ENCODE assay signal across 20 mouse cellular contexts in genomic region chr13:51227836-51228235, GRCm38 (mm10). TPM values are rescaled to one million over a fixed set of nuclear protein-coding genes. Genes with fewer than 3 reads are reported as not detected.
DNase-seq lines count a peak whose midpoint lies in the region; ATAC-seq and TF ChIP-seq lines count a peak whose summit lies in the region.
"Had no signal": no experiment of that assay in that cellular context is flagged by ENCODE, and none has a peak within 500 bp of the region (broad histone marks: within the 10 kb centered on the region; RNA-seq: fewer than 3 reads in every experiment).

No protein-coding gene starts in this region.

- H3K4me1 ChIP-seq in embryonic facial prominence, embryonic 12.5 days: peaks cover 19% of the 10 kb centered on the region
- H3K4me1 ChIP-seq in embryonic facial prominence, embryonic 10.5 days: peaks cover 29% of the 10 kb centered on the region
- H3K4me1 ChIP-seq in CH12.LX (ENCODE audit: control insufficient read depth in 1 of 2, insufficient read depth in 2 of 2): peaks cover 2 to 3% of the 10 kb centered on the region in 2 experiments; a peak in 1 of 4 replicates
- H3K4me1 ChIP-seq in neural tube, embryonic 15.5 days: peaks cover 11% of the 10 kb centered on the region

- WGBS in embryonic facial prominence, embryonic 12.5 days: 77% methylated on average over 9 of the region's 9 CpGs
- WGBS in embryonic facial prominence, embryonic 10.5 days: 84% methylated on average over 9 of the region's 9 CpGs
- WGBS in neural tube, embryonic 15.5 days: 90% methylated on average over 9 of the region's 9 CpGs

- no peak for TF ChIP-seq RAD21 in CH12.LX (IDR thresholded peaks at IDR 0.05; ENCODE audit: low read depth, low read length)

- no peaks in the 10 kb centered on the region for H3K79me2 ChIP-seq in CH12.LX (replicated peaks; ENCODE audit: control insufficient read depth, extremely low read depth, insufficient read depth, poor library complexity, severe bottlenecking)

- no peaks in the 10 kb centered on the region for H3K9me3 ChIP-seq in embryonic facial prominence, embryonic 12.5 days
- H3K9me3 ChIP-seq in embryonic facial prominence, embryonic 10.5 days: no peaks in the 10 kb centered on the region
- peaks cover 4% of the 10 kb centered on the region for H3K9me3 ChIP-seq in CH12.LX (replicated peaks; ENCODE audit: low read length)
- H3K9me3 ChIP-seq in neural tube, embryonic 15.5 days (replicated peaks): no peaks in the 10 kb centered on the region

- no peak for DNase-seq in embryonic facial prominence, embryonic 10.5 days (ENCODE audit: low spot score)
- DNase-seq in CH12.LX (ENCODE audit: extremely low read depth): no peak
- DNase-seq in NIH3T3 (ENCODE audit: low read depth): peak; percentile 66
- no peak for DNase-seq in heart, adult 11 months
- DNase-seq: adrenal gland, adult 2 months; adrenal gland, postnatal 10 days; adrenal gland, postnatal 25 days; B cell, adult 2 months; cerebellum, adult 11-12 months; cerebellum, adult 2 months; cerebellum, adult 9-10 months; cerebellum, postnatal 10 days; cerebellum, postnatal 25 days; forebrain, postnatal 0 days had no signal

- no peak for TF ChIP-seq EP300 in CH12.LX (IDR thresholded peaks at IDR 0.05; ENCODE audit: low read length)

- no peak for ATAC-seq in embryonic facial prominence, embryonic 12.5 days (ENCODE audit: insufficient number of reproducible peaks, insufficient read depth, low FRiP score, low TSS enrichment)
- ATAC-seq in neural tube, embryonic 15.5 days (ENCODE audit: low FRiP score): no peak
- ATAC-seq: CD4-positive, CD25-positive, alpha-beta regulatory T cell, adult 4 months; forebrain, embryonic 14.5 days; forebrain, postnatal 0 days had no signal

- TF ChIP-seq CTCF in CH12.LX (conservative IDR thresholded peaks at IDR 0.05 in 1 of 2, IDR thresholded peaks at IDR 0.05 in 1 of 2; ENCODE audit: low read depth in 2 of 2, low read length in 2 of 2): no peak

- no peak overlapping the region for H3K4me2 ChIP-seq in embryonic facial prominence, embryonic 12.5 days (replicated peaks)
- H3K4me2 ChIP-seq in CH12.LX (ENCODE audit: insufficient read depth, low read depth, poor library complexity, severe bottlenecking): no peak overlapping the region
- H3K4me2 ChIP-seq in neural tube, embryonic 15.5 days: no peak overlapping the region
- H3K4me2 ChIP-seq: forebrain, embryonic 12.5 days had no signal

- H3K9ac ChIP-seq in embryonic facial prominence, embryonic 12.5 days: no peak overlapping the region
- no peak overlapping the region for H3K9ac ChIP-seq in CH12.LX (ENCODE audit: insufficient read depth, low read depth)
- H3K9ac ChIP-seq in neural tube, embryonic 15.5 days (replicated peaks): no peak overlapping the region
- H3K9ac ChIP-seq: forebrain, embryonic 12.5 days; forebrain, postnatal 0 days had no signal

- no peaks in the 10 kb centered on the region for H3K36me3 ChIP-seq in embryonic facial prominence, embryonic 12.5 days
- H3K36me3 ChIP-seq in embryonic facial prominence, embryonic 10.5 days (replicated peaks): no peaks in the 10 kb centered on the region
- H3K36me3 ChIP-seq in CH12.LX (replicated peaks in 1 of 2; ENCODE audit: control insufficient read depth in 1 of 2, insufficient read depth in 1 of 2, low read length in 1 of 2): no peaks in the 10 kb centered on the region
- no peaks in the 10 kb centered on the region for H3K36me3 ChIP-seq in neural tube, embryonic 15.5 days
- H3K36me3 ChIP-seq: forebrain, embryonic 12.5 days; G1E had no signal

- in situ Hi-C loops in CH12.LX (cut with MboI; ENCODE audit: low pct_ligation_motif_present, low pct_unique_long_range_greater_than_20kb, low sequenced_read_pairs): no loop called here

- H3K27me3 ChIP-seq in embryonic facial prominence, embryonic 12.5 days: no peaks in the 10 kb centered on the region
- 0 out of 2 replicates have a peak, but pooled peaks cover 6% of the 10 kb centered on the region for H3K27me3 ChIP-seq in embryonic facial prominence, embryonic 10.5 days (replicated peaks; ENCODE audit: low read depth, poor library complexity, severe bottlenecking)
- H3K27me3 ChIP-seq in CH12.LX (replicated peaks): no peaks in the 10 kb centered on the region
- no peaks in the 10 kb centered on the region for H3K27me3 ChIP-seq in neural tube, embryonic 15.5 days (replicated peaks)
- H3K27me3 ChIP-seq: forebrain, embryonic 12.5 days had no signal

- TF ChIP-seq POLR2A in CH12.LX (IDR thresholded peaks at IDR 0.05; ENCODE audit: low read depth, low read length): no peak

- H3K4me3 ChIP-seq in embryonic facial prominence, embryonic 12.5 days: no peak overlapping the region
- H3K4me3 ChIP-seq in embryonic facial prominence, embryonic 10.5 days: no peak overlapping the region
- H3K4me3 ChIP-seq in CH12.LX (replicated peaks in 1 of 3; ENCODE audit: low read depth in 2 of 3, low read length in 2 of 3, poor library complexity in 1 of 3): no peak overlapping the region
- no peak overlapping the region for H3K4me3 ChIP-seq in neural tube, embryonic 15.5 days (replicated peaks)
- H3K4me3 ChIP-seq: forebrain, embryonic 12.5 days had no signal

- 0 out of 2 replicates have a peak overlapping the region, but pooled peaks have one; percentile 11 for H3K27ac ChIP-seq in embryonic facial prominence, embryonic 12.5 days
- no peak overlapping the region for H3K27ac ChIP-seq in embryonic facial prominence, embryonic 10.5 days (replicated peaks)
- no peak overlapping the region for H3K27ac ChIP-seq in CH12.LX (ENCODE audit: insufficient read depth, low read depth)
- H3K27ac ChIP-seq in neural tube, embryonic 15.5 days (replicated peaks): no peak overlapping the region

- dilution Hi-C loops in CH12.LX (cut with MboI; ENCODE audit: extremely low pct_ligation_motif_present, extremely low pct_unique_long_range_greater_than_20kb, low sequenced_read_pairs): no loop called here

TF ChIP-seq in CH12.LX, 34 proteins besides CTCF, POLR2A, EP300 and RAD21:
- TF ChIP-seq IRF4 (IDR thresholded peaks at IDR 0.05; ENCODE audit: low read depth, low read length) (no peak), CHD2 (IDR thresholded peaks at IDR 0.05; ENCODE audit: low read length) (peak; percentile 78; the same call in 1 of the 2 replicates)
TF ChIP-seq in CH12.LX: peak in this region for 1.

RNA-seq across cellular contexts. Expression of gene Nxnl2, which starts 57.0 kb away (rescaled TPM):
- 4.2 and 4.6 TPM in 2 replicates for polyA plus RNA-seq in embryonic facial prominence, embryonic 12.5 days (2016; fragmentation: Nextera tagmentation; extraction: Ambion mirVana)
- 0.33 and 0.67 TPM in 2 replicates for polyA plus RNA-seq in embryonic facial prominence, embryonic 10.5 days (2016; fragmentation: Nextera tagmentation; extraction: Ambion mirVana)
- total RNA-seq in CH12.LX (2012; rRNA removed): 0.21 and 0.25 TPM in 2 replicates
- 0.30 TPM in 1 of 2 replicates, not detected in the other for total RNA-seq in CH12.LX (2014; rRNA removed)
- polyA plus RNA-seq in CH12.LX (2012; ENCODE audit: insufficient read length, low read depth): 0.25 TPM in 1 of 2 replicates, not detected in the other
- polyA plus RNA-seq in neural tube, embryonic 15.5 days (2015; fragmentation: Nextera tagmentation; extraction: Ambion mirVana): 3.4 and 4.8 TPM in 2 replicates
- polyA plus RNA-seq: G1E had no signal
